Mouse (Mus musculus): ENCODE data around the gene Hnrnph1.

DNA sequence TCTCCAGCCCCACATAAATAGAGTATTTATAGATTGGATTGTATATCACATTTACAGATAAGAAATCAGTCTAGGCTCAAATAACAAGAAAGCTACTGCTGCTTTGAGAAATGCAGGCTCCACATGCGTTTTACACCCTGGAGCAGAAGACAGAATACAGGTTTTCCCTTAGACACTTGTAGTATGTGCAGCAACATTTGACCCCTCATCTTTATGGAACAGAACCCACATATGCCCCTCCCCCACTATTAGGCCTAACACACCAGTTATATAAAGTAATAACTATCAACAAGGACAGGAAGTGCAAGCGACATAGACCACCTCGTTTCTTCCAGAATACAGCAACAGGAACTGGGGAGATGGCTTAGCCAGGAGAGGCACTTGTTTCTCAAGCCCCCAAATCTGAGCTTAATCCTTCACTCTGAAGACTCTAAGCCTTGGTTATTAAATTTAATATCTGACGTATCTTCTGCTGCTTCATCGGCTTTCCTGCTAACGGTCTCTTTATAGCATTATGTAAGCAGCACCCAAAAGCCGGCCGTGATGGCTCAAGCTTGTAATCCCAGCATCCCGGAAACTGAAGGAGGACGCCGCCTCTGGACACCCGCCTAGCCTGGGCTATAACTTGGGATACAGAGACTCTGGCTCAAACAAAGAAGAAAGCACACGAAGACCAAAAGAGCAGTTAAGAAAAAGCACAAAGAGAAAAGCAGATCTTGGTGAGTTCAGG is 2.3 kb upstream of the Hnrnph1 start:
- no peak for TF ChIP-seq CTCF (IDR thresholded peaks at IDR 0.05)
- TF ChIP-seq EP300 (IDR thresholded peaks at IDR 0.05): no peak

Measured in lung, postnatal 0 days (tissue).